Mouse (Mus musculus): ENCODE measurements around the gene Ctbp1. TPM values are rescaled to one million over a fixed set of nuclear protein-coding genes. Genes with fewer than 3 reads are reported as not detected.

Ctbp1 gene
- polyA plus RNA-seq, 1 experiment from 2014 or later = 545 TPM

GRCm38 (mm10) chr5:33238256-33238645 is 36.5 kb downstream of the Ctbp1 start:
- no peaks in the 10 kb centered on the region for H3K27me3 ChIP-seq (replicated peaks)
- H3K4me3 ChIP-seq = no peak overlapping the region
- H3K27ac ChIP-seq = no peak overlapping the region
- H3K9me3 ChIP-seq = no peaks in the 10 kb centered on the region
- no peak overlapping the region for H3K9ac ChIP-seq
- ATAC-seq (replicated peaks) = no peak
- H3K36me3 ChIP-seq (replicated peaks) = no peaks in the 10 kb centered on the region
- 73% methylated on average over 3 of the region's 3 CpGs for WGBS
- no peak overlapping the region for H3K4me2 ChIP-seq
- no peaks in the 10 kb centered on the region for H3K4me1 ChIP-seq

- H3K9ac ChIP-seq = no peak overlapping the region
- H3K36me3 ChIP-seq (replicated peaks) = no peaks in the 10 kb centered on the region
- H3K4me2 ChIP-seq = no peak overlapping the region
- no peaks in the 10 kb centered on the region for H3K9me3 ChIP-seq
- WGBS = 92% methylated on average over 11 of the region's 11 CpGs
- no peaks in the 10 kb centered on the region for H3K27me3 ChIP-seq (replicated peaks)
- H3K27ac ChIP-seq = no peak overlapping the region
- H3K4me3 ChIP-seq = no peak overlapping the region
- no peaks in the 10 kb centered on the region for H3K4me1 ChIP-seq
- no peak for ATAC-seq (replicated peaks)
Observed at GRCm38 (mm10) chr5:33237600-33238255, 37.1 kb downstream of the Ctbp1 start.

GRCm38 (mm10) chr5:33234391-33235031 is 40.3 kb downstream of the Ctbp1 start:
- H3K27ac ChIP-seq = no peak overlapping the region
- H3K36me3 ChIP-seq (replicated peaks) = no peaks in the 10 kb centered on the region
- H3K4me3 ChIP-seq = no peak overlapping the region
- 71% methylated on average over 13 of the region's 13 CpGs for WGBS
- ATAC-seq (replicated peaks) = no peak
- H3K9me3 ChIP-seq = no peaks in the 10 kb centered on the region
- H3K4me1 ChIP-seq = no peaks in the 10 kb centered on the region
- H3K27me3 ChIP-seq (replicated peaks) = no peaks in the 10 kb centered on the region
- no peak overlapping the region for H3K4me2 ChIP-seq
- no peak overlapping the region for H3K9ac ChIP-seq

GRCm38 (mm10) chr5:33232791-33233190 is 42.0 kb downstream of the Ctbp1 start:
- Histone ChIP-seq H3K4me1 (no peaks in the 10 kb centered on the region), H3K27me3 (replicated peaks) (no peaks in the 10 kb centered on the region), H3K9ac (no peak overlapping the region), H3K27ac (no peak overlapping the region), H3K36me3 (replicated peaks) (no peaks in the 10 kb centered on the region), H3K4me3 (no peak overlapping the region), H3K9me3 (no peaks in the 10 kb centered on the region), H3K4me2 (no peak overlapping the region)
- ATAC-seq (replicated peaks) = no peak
- 83% methylated on average over 5 of the region's 5 CpGs for WGBS

- Histone ChIP-seq H3K27me3 (replicated peaks) (no peaks in the 10 kb centered on the region), H3K9ac (no peak overlapping the region), H3K36me3 (replicated peaks) (no peaks in the 10 kb centered on the region), H3K9me3 (no peaks in the 10 kb centered on the region), H3K27ac (no peak overlapping the region), H3K4me1 (no peaks in the 10 kb centered on the region), H3K4me2 (no peak overlapping the region), H3K4me3 (no peak overlapping the region)
- 51% methylated on average over 5 of the region's 5 CpGs for WGBS
- no peak for ATAC-seq (replicated peaks)
Observed at GRCm38 (mm10) chr5:33230285-33230684, 44.5 kb downstream of the Ctbp1 start.

- no peak overlapping the region for H3K4me2 ChIP-seq
- ATAC-seq (replicated peaks) = no peak
- no peaks in the 10 kb centered on the region for H3K9me3 ChIP-seq
- no peak overlapping the region for H3K27ac ChIP-seq
- no peak overlapping the region for H3K4me3 ChIP-seq
- no peaks in the 10 kb centered on the region for H3K4me1 ChIP-seq
- 59% methylated on average over 5 of the region's 5 CpGs for WGBS
- no peak overlapping the region for H3K9ac ChIP-seq
- H3K27me3 ChIP-seq (replicated peaks) = no peaks in the 10 kb centered on the region
- H3K36me3 ChIP-seq (replicated peaks) = no peaks in the 10 kb centered on the region
Observed at GRCm38 (mm10) chr5:33228428-33228827, 46.4 kb downstream of the Ctbp1 start.

GRCm38 (mm10) chr5:33225673-33226072 is 49.1 kb downstream of the Ctbp1 start:
- Histone ChIP-seq H3K4me1 (no peaks in the 10 kb centered on the region), H3K9me3 (no peaks in the 10 kb centered on the region), H3K36me3 (replicated peaks) (no peaks in the 10 kb centered on the region), H3K27ac (no peak overlapping the region), H3K4me2 (no peak overlapping the region), H3K9ac (no peak overlapping the region), H3K27me3 (replicated peaks) (no peaks in the 10 kb centered on the region), H3K4me3 (no peak overlapping the region)
- ATAC-seq (replicated peaks) = no peak
- WGBS = 87% methylated on average over 5 of the region's 5 CpGs

- 83% methylated on average over 7 of the region's 7 CpGs for WGBS
- Histone ChIP-seq H3K9me3 (no peaks in the 10 kb centered on the region), H3K27ac (no peak overlapping the region), H3K27me3 (replicated peaks) (no peaks in the 10 kb centered on the region), H3K4me3 (no peak overlapping the region), H3K36me3 (replicated peaks) (no peaks in the 10 kb centered on the region), H3K9ac (no peak overlapping the region), H3K4me1 (no peaks in the 10 kb centered on the region), H3K4me2 (no peak overlapping the region)
- ATAC-seq (replicated peaks) = no peak
Observed at GRCm38 (mm10) chr5:33224491-33224890, 50.3 kb downstream of the Ctbp1 start.

- H3K4me2 ChIP-seq = no peak overlapping the region
- WGBS = 70% methylated on average over 9 of the region's 9 CpGs
- ATAC-seq (replicated peaks) = no peak
- no peak overlapping the region for H3K4me3 ChIP-seq
- H3K27ac ChIP-seq = no peak overlapping the region
- no peaks in the 10 kb centered on the region for H3K36me3 ChIP-seq (replicated peaks)
- no peaks in the 10 kb centered on the region for H3K4me1 ChIP-seq
- no peaks in the 10 kb centered on the region for H3K27me3 ChIP-seq (replicated peaks)
- H3K9me3 ChIP-seq = no peaks in the 10 kb centered on the region
- H3K9ac ChIP-seq = no peak overlapping the region
Observed at GRCm38 (mm10) chr5:33222841-33223744, 51.7 kb downstream of the Ctbp1 start.

GRCm38 (mm10) chr5:33222389-33222788 is 52.4 kb downstream of the Ctbp1 start:
- Histone ChIP-seq H3K27me3 (replicated peaks) (no peaks in the 10 kb centered on the region), H3K4me1 (no peaks in the 10 kb centered on the region), H3K4me3 (no peak overlapping the region), H3K27ac (no peak overlapping the region), H3K36me3 (replicated peaks) (no peaks in the 10 kb centered on the region), H3K9me3 (no peaks in the 10 kb centered on the region), H3K4me2 (no peak overlapping the region), H3K9ac (no peak overlapping the region)
- no peak for ATAC-seq (replicated peaks)
- WGBS = 78% methylated on average over 6 of the region's 6 CpGs

GRCm38 (mm10) chr5:33220350-33221044 is 54.3 kb downstream of the Ctbp1 start:
- Histone ChIP-seq H3K27me3 (replicated peaks) (no peaks in the 10 kb centered on the region), H3K9ac (no peak overlapping the region), H3K4me3 (no peak overlapping the region), H3K4me2 (no peak overlapping the region), H3K9me3 (no peaks in the 10 kb centered on the region), H3K27ac (no peak overlapping the region), H3K4me1 (no peaks in the 10 kb centered on the region), H3K36me3 (replicated peaks) (no peaks in the 10 kb centered on the region)
- WGBS = 78% methylated on average over 10 of the region's 10 CpGs
- ATAC-seq (replicated peaks) = no peak

- Histone ChIP-seq H3K36me3 (replicated peaks) (no peaks in the 10 kb centered on the region), H3K27ac (no peak overlapping the region), H3K27me3 (replicated peaks) (no peaks in the 10 kb centered on the region), H3K4me1 (no peaks in the 10 kb centered on the region), H3K4me3 (no peak overlapping the region), H3K4me2 (no peak overlapping the region), H3K9me3 (no peaks in the 10 kb centered on the region), H3K9ac (no peak overlapping the region)
- ATAC-seq (replicated peaks) = no peak
- WGBS = 90% methylated on average over 4 of the region's 4 CpGs
Observed at GRCm38 (mm10) chr5:33219831-33220230, 55.0 kb downstream of the Ctbp1 start.

All from midbrain, embryonic 15.5 days (tissue).